Mouse (Mus musculus): Measurements from ENCODE around the gene Eif3l.

DNA sequence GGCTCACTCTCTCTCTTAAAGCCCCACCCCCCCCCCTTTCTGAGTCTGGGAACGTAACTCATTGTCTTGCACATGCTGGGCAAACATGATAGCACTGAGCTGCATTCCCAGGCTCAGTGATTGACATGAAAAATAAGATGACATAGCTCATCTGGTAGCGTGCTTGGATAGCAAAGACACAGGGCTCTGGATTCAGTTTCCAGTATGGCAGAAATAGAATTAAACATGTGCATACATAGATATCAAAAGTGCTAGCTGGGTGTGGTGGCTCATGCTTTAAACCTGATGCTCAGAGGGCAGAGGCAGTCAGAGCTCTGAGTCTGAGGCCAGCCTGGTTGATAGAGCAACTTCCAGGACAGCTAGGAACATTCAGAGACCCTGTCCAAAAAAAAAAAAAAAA is 30.8 kb downstream of the Eif3l start:
- TF ChIP-seq CTCF (IDR thresholded peaks at IDR 0.05), result no peak
- no peak for TF ChIP-seq EP300 (IDR thresholded peaks at IDR 0.05)

Data from lung, postnatal 0 days (tissue).